Mouse (Mus musculus) frontal cortex, postnatal 25 days (tissue): ENCODE data around the gene Chic2.

Source experiments
- DNase-seq, 2 experiments: peaks; one replicate each; pipeline ENCODE4 v3.0.0; 2022; ENCODE audit warnings: low spot score in 2 of 2

The Chic2 gene

DNA sequence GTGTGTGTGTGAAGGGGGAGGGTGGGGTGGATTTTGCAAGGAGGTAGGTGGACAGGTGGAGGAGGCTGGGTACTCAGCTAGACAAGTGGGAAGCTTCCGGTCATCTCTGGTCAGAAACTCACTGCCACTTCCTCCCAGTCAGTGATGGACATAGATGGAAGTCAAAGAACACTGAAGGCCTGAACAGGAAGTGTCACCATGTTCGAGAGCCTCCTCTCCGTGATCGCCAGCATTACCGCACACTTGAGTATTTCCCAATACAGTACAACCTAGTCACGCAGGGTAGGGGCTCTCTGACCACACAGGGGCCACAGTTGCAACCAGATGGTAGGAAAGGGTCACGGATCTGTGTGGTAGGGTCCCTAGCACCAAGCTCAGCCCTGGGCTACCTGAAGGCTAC is 69.1 kb downstream of the Chic2 start:
- DNase-seq, result no peak

GRCm38 (mm10) chr5:74974726-74975411 is 69.7 kb downstream of the Chic2 start:
- no peak for DNase-seq

- no peak for DNase-seq
Observed at GRCm38 (mm10) chr5:74974061-74974581, 70.5 kb downstream of the Chic2 start.

DNA sequence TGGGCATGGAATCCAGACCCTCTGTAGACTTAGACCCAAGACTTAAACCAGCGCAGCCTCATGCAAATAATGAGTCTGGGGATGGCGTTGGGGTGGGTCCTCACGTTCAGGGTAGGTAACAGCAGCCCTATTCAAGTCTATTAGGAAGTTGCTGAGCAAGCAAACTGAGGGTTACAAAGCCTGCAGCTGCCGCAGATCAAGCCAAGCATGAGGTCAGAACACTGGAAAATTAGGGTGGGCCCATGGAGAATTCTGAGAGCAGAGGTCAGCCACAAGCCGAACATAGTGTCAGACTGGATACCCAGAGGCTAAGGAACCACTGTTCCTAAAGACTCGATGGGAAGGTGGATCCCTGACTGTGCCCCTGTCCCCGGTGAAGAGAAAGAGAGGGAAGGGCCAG is 73.2 kb downstream of the Chic2 start:
- DNase-seq, result no peak

GRCm38 (mm10) chr5:74969341-74969740 is 75.2 kb downstream of the Chic2 start:
- DNase-seq, result no peak

- no peak for DNase-seq
Observed at GRCm38 (mm10) chr5:74967882-74968281, 76.7 kb downstream of the Chic2 start.

DNA sequence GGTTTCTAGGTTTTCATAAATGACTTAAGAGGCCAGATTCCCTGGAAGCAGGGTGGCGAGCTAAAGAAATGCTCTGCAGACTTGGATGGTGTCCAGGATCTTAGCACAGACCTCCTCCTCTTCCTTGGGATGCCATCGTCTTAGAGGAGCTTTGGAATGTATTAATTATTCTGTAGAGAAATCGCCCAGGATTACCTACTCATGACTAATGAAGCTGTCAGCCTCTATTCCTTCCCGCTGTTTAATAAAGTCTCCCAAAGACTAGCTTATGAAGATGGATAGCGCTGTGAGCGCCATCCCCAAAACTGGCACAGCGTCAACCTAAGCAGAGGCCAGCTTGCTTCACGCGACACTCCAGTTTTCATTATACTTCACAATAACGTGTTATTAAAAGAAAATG is 77.7 kb downstream of the Chic2 start:
- no peak for DNase-seq

- no peak for DNase-seq
Observed at GRCm38 (mm10) chr5:74962771-74963170, 81.8 kb downstream of the Chic2 start.

DNA sequence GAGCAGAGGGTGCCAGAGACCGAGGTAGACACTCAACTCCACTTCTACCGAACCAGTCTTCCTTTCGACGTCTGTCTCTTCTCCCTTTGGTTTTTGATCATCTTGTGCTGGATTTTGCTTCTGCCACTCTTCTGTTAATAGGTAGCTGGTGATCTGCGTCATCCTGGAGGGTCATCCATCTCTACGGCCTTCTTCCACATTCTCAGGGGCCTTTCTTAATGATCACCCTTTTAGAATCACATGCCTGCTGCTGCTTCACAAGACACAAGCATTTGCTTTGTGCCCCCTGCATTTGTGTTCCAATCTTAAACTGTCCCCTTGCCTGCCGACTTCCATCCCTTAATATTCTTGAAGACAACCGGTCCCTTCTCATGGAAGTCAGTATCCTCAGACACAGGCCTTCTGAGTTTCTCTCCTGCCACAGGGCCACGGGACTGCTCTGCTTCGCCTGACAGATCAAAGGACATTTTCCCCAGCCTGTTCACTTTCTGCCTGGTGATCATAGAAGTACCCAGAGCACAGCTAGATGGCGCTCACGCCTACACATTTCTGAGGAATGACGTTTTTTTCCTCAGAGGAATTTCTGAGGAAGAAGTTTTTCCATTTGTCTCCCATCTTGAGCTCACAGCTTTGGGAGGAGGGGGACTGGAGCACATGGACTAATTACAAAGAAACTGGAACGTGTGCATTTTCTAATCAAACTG is 83.6 kb downstream of the Chic2 start:
- DNase-seq, result peak; percentile 30 to 31

DNA sequence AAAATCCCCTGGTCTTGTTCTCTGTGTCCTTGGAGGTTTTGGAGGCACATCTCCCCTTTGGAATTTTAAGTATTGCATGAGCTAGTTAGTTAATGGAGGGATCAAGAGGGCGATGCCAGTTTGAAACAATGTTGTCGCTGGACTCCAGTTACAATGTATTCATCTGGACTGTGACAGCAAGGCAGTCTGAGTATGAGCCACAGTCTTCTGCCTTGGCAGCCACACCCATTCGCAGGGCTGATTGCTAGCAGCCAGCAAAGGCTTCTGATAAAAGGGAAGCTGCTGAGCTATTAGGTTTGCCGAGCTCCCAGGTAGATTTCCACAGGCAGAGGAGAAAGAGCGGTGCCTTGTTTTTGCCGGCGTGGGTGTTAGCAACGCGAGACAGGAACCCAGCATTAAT is 84.3 kb downstream of the Chic2 start:
- DNase-seq, result no peak

DNA sequence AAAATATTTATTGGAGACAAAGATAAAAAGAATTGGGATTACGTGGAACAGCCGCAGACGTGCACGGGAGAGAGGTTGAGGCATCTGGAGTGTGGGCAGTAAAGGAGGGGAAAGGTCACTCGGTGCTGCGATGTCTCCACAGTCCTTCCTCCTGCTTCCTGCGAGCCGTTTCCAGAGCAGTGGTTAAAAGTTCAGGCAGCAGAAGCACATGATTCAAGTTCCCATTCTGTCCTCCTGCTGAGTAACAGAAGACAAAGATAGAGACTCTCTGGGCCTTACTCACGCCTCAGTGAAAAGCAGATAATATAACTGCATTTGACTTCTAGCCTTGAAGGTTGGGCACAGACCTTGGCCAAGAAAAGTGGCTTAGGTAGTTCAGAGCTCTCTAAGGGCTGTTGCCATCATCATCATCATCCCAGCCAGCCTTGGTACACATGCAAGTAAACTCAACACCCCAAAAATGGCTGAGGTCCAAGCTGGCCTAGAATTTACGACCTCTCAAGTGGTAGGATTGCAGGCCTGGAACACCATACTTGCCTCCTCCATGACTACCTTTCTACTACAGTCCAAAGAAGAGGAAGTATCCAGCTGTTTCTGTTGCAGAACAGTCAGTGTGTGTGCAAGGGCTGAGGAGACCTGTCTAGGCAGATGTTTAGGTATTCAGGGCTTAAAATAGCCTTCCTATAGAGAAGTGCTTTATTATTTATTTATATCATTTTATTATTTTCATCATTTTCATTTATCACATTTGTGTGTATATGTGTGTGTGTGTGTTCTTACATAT is 87.1 kb downstream of the Chic2 start:
- no peak for DNase-seq

GRCm38 (mm10) chr5:74956335-74956734 is 88.2 kb downstream of the Chic2 start:
- DNase-seq, result no peak

DNA sequence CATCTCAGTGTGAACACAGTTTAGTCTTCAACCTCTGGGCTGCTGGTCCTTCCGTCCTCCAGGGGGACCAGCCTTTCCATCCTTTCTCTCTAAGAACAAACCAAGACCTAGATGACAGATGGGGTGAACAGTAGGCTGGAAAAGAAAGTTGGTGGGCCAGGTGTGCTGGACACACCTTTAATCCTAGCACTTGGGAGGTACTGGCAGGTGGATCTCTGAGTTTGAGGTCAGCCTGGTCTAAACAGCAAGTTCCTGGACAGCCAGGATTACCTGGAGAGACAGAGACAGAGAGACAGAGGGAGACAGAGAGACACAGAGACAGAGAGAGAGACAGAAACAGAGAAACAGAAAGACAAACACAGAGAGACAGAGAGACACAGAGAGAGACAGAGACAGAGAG is 89.0 kb downstream of the Chic2 start:
- no peak for DNase-seq

- DNase-seq, result no peak
Observed at GRCm38 (mm10) chr5:74952938-74953337, 91.6 kb downstream of the Chic2 start.

- no peak for DNase-seq
Observed at GRCm38 (mm10) chr5:74951375-74951774, 93.2 kb downstream of the Chic2 start.

GRCm38 (mm10) chr5:74949298-74949697 is 95.3 kb downstream of the Chic2 start:
- no peak for DNase-seq

- no peak for DNase-seq
Observed at GRCm38 (mm10) chr5:74948482-74948881, 96.1 kb downstream of the Chic2 start.
